Mouse (Mus musculus): ENCODE measurements around the gene Smim4. TPM values are rescaled to one million over a fixed set of nuclear protein-coding genes. Genes with fewer than 3 reads are reported as not detected.

Smim4 gene
- polyA plus RNA-seq, 1 experiment = 25.4 TPM

Other genes starting within 250 kb of the Smim4 start
- gene Mustn1, start 249.8 kb downstream of the Smim4 start, polyA plus RNA-seq (2012; rRNA removed) = 42.7 and 49.2 TPM in 2 replicates
- 0.02 and 0.03 TPM in 2 replicates for gene Itih4, start 242.5 kb downstream of the Smim4 start, polyA plus RNA-seq (2012; rRNA removed)
- 0.42 and 0.73 TPM in 2 replicates for gene Itih3, start 205.2 kb downstream of the Smim4 start, polyA plus RNA-seq (2012; rRNA removed)
- gene Itih1, start 185.7 kb downstream of the Smim4 start, polyA plus RNA-seq (2012; rRNA removed) = 0.04 TPM in 1 of 2 replicates, not detected in the other
- 1.5 and 2.9 TPM in 2 replicates for gene Nek4, start 177.6 kb downstream of the Smim4 start, polyA plus RNA-seq (2012; rRNA removed)
- gene Glt8d1, start 127.6 kb downstream of the Smim4 start, polyA plus RNA-seq (2012; rRNA removed) = 9.9 and 10.1 TPM in 2 replicates
- 206 TPM in 2 replicates for gene Spcs1, start 127.3 kb downstream of the Smim4 start, polyA plus RNA-seq (2012; rRNA removed)
- 6.0 and 9.7 TPM in 2 replicates for gene Pbrm1, start 109.8 kb downstream of the Smim4 start, polyA plus RNA-seq (2012; rRNA removed)
- gene Gnl3, start 109.8 kb downstream of the Smim4 start, polyA plus RNA-seq (2012; rRNA removed) = 20.7 and 21.0 TPM in 2 replicates
- gene Nt5dc2, start 2.1 kb upstream of the Smim4 start, polyA plus RNA-seq (2012; rRNA removed) = 9.5 and 9.8 TPM in 2 replicates
- 39.2 and 72.8 TPM in 2 replicates for gene Stab1, start 39.7 kb upstream of the Smim4 start, polyA plus RNA-seq (2012; rRNA removed)
- gene Tnnc1, start 79.4 kb upstream of the Smim4 start, polyA plus RNA-seq (2012; rRNA removed) = 0.18 and 0.42 TPM in 2 replicates
- gene Nisch, start 88.0 kb upstream of the Smim4 start, polyA plus RNA-seq (2012; rRNA removed) = 119 and 164 TPM in 2 replicates
- 1.3 and 1.8 TPM in 2 replicates for gene Sema3g, start 88.9 kb upstream of the Smim4 start, polyA plus RNA-seq (2012; rRNA removed)
- 4.0 and 4.6 TPM in 2 replicates for gene Phf7, start 122.4 kb upstream of the Smim4 start, polyA plus RNA-seq (2012; rRNA removed)
- gene Bap1, start 122.5 kb upstream of the Smim4 start, polyA plus RNA-seq (2012; rRNA removed) = 32.6 and 44.7 TPM in 2 replicates
- gene Dnah1, start 194.9 kb upstream of the Smim4 start, polyA plus RNA-seq (2012; rRNA removed) = 0.10 and 0.11 TPM in 2 replicates
- 8.8 and 12.1 TPM in 2 replicates for gene Capn7, start 207.7 kb upstream of the Smim4 start, polyA plus RNA-seq (2012; rRNA removed)

All from large intestine, adult 2 months (tissue).